Mouse (Mus musculus) ovary, postnatal 14 days (tissue): ENCODE results near the gene Serpinb2.
A peak's percentile ranks its signal among the peaks of the same experiment; 100 is the strongest.

Source experiments
- DNase-seq: peaks from one replicate; pipeline ENCODE4 v3.0.0; 2022; ENCODE audit warnings: low spot score

The Serpinb2 gene

GRCm38 (mm10) chr1:107511252-107511651 lies at the start of gene Serpinb2:
Serpinb2 (plus strand) TSS chr1:107511423.
- DNase-seq, result no peak

- DNase-seq, result no peak
These were observed 31.3 kb upstream of the Serpinb2 start for GRCm38 (mm10) chr1:107479909-107480308.

GRCm38 (mm10) chr1:107481452-107481851 lies 29.8 kb upstream of the Serpinb2 start:
- DNase-seq, result peak; percentile 68

GRCm38 (mm10) chr1:107489577-107489976 lies 21.6 kb upstream of the Serpinb2 start:
- no peak for DNase-seq

- DNase-seq, result no peak
These were observed 14.4 kb upstream of the Serpinb2 start for GRCm38 (mm10) chr1:107496789-107497188.

GRCm38 (mm10) chr1:107502025-107502424 lies 9.2 kb upstream of the Serpinb2 start:
- DNase-seq, result no peak

- no peak for DNase-seq
These were observed 7.9 kb upstream of the Serpinb2 start for GRCm38 (mm10) chr1:107503294-107503693.

GRCm38 (mm10) chr1:107505898-107506562 lies 5.2 kb upstream of the Serpinb2 start:
- no peak for DNase-seq

GRCm38 (mm10) chr1:107512194-107513138 lies 1.2 kb downstream of the Serpinb2 start:
- DNase-seq, result no peak

- DNase-seq, result no peak
These were observed 2.3 kb downstream of the Serpinb2 start for GRCm38 (mm10) chr1:107513530-107513929.

GRCm38 (mm10) chr1:107515839-107516498 lies 4.7 kb downstream of the Serpinb2 start:
- DNase-seq, result no peak

- no peak for DNase-seq
These were observed 14.4 kb downstream of the Serpinb2 start for GRCm38 (mm10) chr1:107525592-107525991.

GRCm38 (mm10) chr1:107528325-107529078 lies 17.3 kb downstream of the Serpinb2 start:
- no peak for DNase-seq

GRCm38 (mm10) chr1:107529365-107530052 lies 18.3 kb downstream of the Serpinb2 start:
- no peak for DNase-seq

- DNase-seq, result no peak
These were observed 22.5 kb downstream of the Serpinb2 start for GRCm38 (mm10) chr1:107533736-107534135.

- no peak for DNase-seq
These were observed 26.2 kb downstream of the Serpinb2 start for GRCm38 (mm10) chr1:107537435-107537834.

- DNase-seq, result no peak
These were observed 48.3 kb downstream of the Serpinb2 start for GRCm38 (mm10) chr1:107559494-107559893.

GRCm38 (mm10) chr1:107562110-107562509 lies 50.9 kb downstream of the Serpinb2 start:
- DNase-seq, result no peak

GRCm38 (mm10) chr1:107565644-107566043 lies 54.4 kb downstream of the Serpinb2 start:
- DNase-seq, result no peak

- no peak for DNase-seq
These were observed 64.9 kb downstream of the Serpinb2 start for GRCm38 (mm10) chr1:107576094-107576493.

- no peak for DNase-seq
These were observed 66.3 kb downstream of the Serpinb2 start for GRCm38 (mm10) chr1:107577514-107577913.
